Comparison of ENCODE assay signal across 12 mouse cellular contexts in the genomic region with DNA sequence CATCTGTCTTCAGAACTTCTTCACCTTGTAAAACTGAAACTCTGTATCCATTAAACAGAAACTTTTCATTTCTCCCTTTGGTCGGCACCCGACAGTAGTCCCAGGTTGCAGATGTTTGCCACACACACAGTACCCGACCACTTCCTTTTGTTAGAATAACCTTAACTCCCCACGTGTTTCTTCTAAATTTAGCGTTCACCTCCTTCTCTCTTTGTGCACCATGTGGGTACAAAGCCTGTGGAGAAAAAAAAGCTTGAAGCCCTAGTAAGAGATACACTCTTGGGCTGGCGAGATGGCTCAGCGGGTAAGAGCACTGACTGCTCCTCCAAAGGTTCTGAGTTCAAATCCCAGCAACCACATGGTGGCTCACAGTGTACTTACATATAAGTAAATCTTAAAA. TPM values are rescaled to one million over a fixed set of nuclear protein-coding genes. Genes with fewer than 3 reads are reported as not detected.
DNase-seq lines count a peak whose midpoint lies in the region; ATAC-seq and TF ChIP-seq lines count a peak whose summit lies in the region.
"Had no signal": no experiment of that assay in that cellular context is flagged by ENCODE, and none has a peak within 500 bp of the region (broad histone marks: within the 10 kb centered on the region; RNA-seq: fewer than 3 reads in every experiment).

No protein-coding gene starts in this region.

- H3K9me3 ChIP-seq in liver, embryonic 14.5 days (ENCODE audit: control insufficient read depth, low read length), result peaks cover 13% of the 10 kb centered on the region
- no peaks in the 10 kb centered on the region for H3K9me3 ChIP-seq in midbrain, embryonic 15.5 days
- no peaks in the 10 kb centered on the region for H3K9me3 ChIP-seq in lung, postnatal 0 days (ENCODE audit: low read length)
- H3K9me3 ChIP-seq: neural tube, embryonic 12.5 days had no signal

- H3K27me3 ChIP-seq in liver, embryonic 14.5 days (ENCODE audit: control insufficient read depth, insufficient read depth, low read length), result no peaks in the 10 kb centered on the region
- H3K27me3 ChIP-seq in spleen, adult 2 months (ENCODE audit: control insufficient read depth, insufficient read depth, low read length), result no peaks in the 10 kb centered on the region
- H3K27me3 ChIP-seq in midbrain, embryonic 15.5 days (replicated peaks), result no peaks in the 10 kb centered on the region
- H3K27me3 ChIP-seq in lung, postnatal 0 days (replicated peaks; ENCODE audit: insufficient read depth, low read length), result no peaks in the 10 kb centered on the region
- H3K27me3 ChIP-seq: neural tube, embryonic 12.5 days had no signal

- peak; percentile 88 for DNase-seq in 416B (ENCODE audit: low read depth)
- peak; percentile 91 to 92 for DNase-seq in CD8-positive naive resting alpha-beta T cell, adult 2 months (ENCODE audit: low read depth in 2 of 2, low spot score in 2 of 2)
- DNase-seq in liver, embryonic 14.5 days (ENCODE audit: low read depth in 3 of 3, low spot score in 3 of 3), result no peak
- peak; percentile 67 to 83 for DNase-seq in spleen, adult 2 months (ENCODE audit: low read depth in 1 of 2, low spot score in 2 of 2)
- DNase-seq in gastrocnemius, postnatal 25 days, result no peak
- DNase-seq in lung, postnatal 0 days (ENCODE audit: low spot score), result no peak
- DNase-seq: kidney, postnatal 36 days; right cerebral cortex, postnatal 14 days had no signal

- TF ChIP-seq CTCF in liver, embryonic 14.5 days (IDR thresholded peaks at IDR 0.05; ENCODE audit: low read depth), result no peak
- TF ChIP-seq CTCF in spleen, adult 2 months (IDR thresholded peaks at IDR 0.05; ENCODE audit: extremely low read depth, insufficient read depth, insufficient read length, insufficient replicate concordance), result no peak
- TF ChIP-seq CTCF in lung, postnatal 0 days (IDR thresholded peaks at IDR 0.05), result no peak

- H3K4me2 ChIP-seq in liver, embryonic 14.5 days (ENCODE audit: low read depth), result peak overlapping the region; percentile 68
- no peak overlapping the region for H3K4me2 ChIP-seq in midbrain, embryonic 15.5 days
- no peak overlapping the region for H3K4me2 ChIP-seq in lung, postnatal 0 days (replicated peaks; ENCODE audit: low read depth, low read length)
- H3K4me2 ChIP-seq: neural tube, embryonic 12.5 days had no signal

- no peak for TF ChIP-seq POLR2A in spleen, adult 2 months (IDR thresholded peaks at IDR 0.05; ENCODE audit: low read depth, low read length)

- H3K36me3 ChIP-seq in liver, embryonic 14.5 days (replicated peaks; ENCODE audit: control insufficient read depth, insufficient read depth, low read depth), result peaks cover 10% of the 10 kb centered on the region
- H3K36me3 ChIP-seq in spleen, adult 2 months (ENCODE audit: control insufficient read depth, insufficient read depth, low read length), result 0 out of 2 replicates have a peak, but pooled peaks cover 1% of the 10 kb centered on the region
- no peaks in the 10 kb centered on the region for H3K36me3 ChIP-seq in midbrain, embryonic 15.5 days (replicated peaks)
- no peaks in the 10 kb centered on the region for H3K36me3 ChIP-seq in lung, postnatal 0 days (ENCODE audit: insufficient read depth, low read length)
- H3K36me3 ChIP-seq: neural tube, embryonic 12.5 days had no signal

- H3K27ac ChIP-seq in liver, embryonic 14.5 days, result no peak overlapping the region; the same call in 1 of the 2 replicates
- H3K27ac ChIP-seq in spleen, adult 2 months (ENCODE audit: insufficient read depth, low read length), result peak overlapping the region; percentile 58; the same call in 1 of the 2 replicates
- no peak overlapping the region for H3K27ac ChIP-seq in midbrain, embryonic 15.5 days
- H3K27ac ChIP-seq in lung, postnatal 0 days (ENCODE audit: low read length), result no peak overlapping the region
- H3K27ac ChIP-seq: heart, adult 2 months; neural tube, embryonic 12.5 days had no signal

- ATAC-seq in liver, embryonic 14.5 days (ENCODE audit: insufficient read depth), result no peak
- ATAC-seq in midbrain, embryonic 15.5 days (replicated peaks), result no peak
- no peak for ATAC-seq in lung, postnatal 0 days
- ATAC-seq: hindbrain, embryonic 16.5 days had no signal

- H3K9ac ChIP-seq in liver, embryonic 14.5 days (replicated peaks), result 0 out of 2 replicates have a peak overlapping the region, but pooled peaks have one; percentile 38
- H3K9ac ChIP-seq in midbrain, embryonic 15.5 days, result no peak overlapping the region
- H3K9ac ChIP-seq in lung, postnatal 0 days (replicated peaks; ENCODE audit: low read depth), result no peak overlapping the region
- H3K9ac ChIP-seq: neural tube, embryonic 12.5 days had no signal

- WGBS in liver, embryonic 14.5 days (ENCODE audit: insufficient replicate concordance), result 27% methylated on average over 7 of the region's 7 CpGs
- 8% methylated on average over 7 of the region's 7 CpGs for WGBS in spleen, adult 2 months
- 90% methylated on average over 7 of the region's 7 CpGs for WGBS in midbrain, embryonic 15.5 days
- 73% methylated on average over 7 of the region's 7 CpGs for WGBS in lung, postnatal 0 days

- peak overlapping the region; percentile 29 to 53; a peak in 3 of 4 replicates for H3K4me3 ChIP-seq in liver, embryonic 14.5 days (ENCODE audit: insufficient read depth in 1 of 2, low read depth in 2 of 2, low read length in 2 of 2)
- no peak overlapping the region for H3K4me3 ChIP-seq in spleen, adult 2 months (ENCODE audit: extremely low read depth, insufficient read depth, insufficient read length)
- H3K4me3 ChIP-seq in midbrain, embryonic 15.5 days, result no peak overlapping the region
- no peak overlapping the region for H3K4me3 ChIP-seq in lung, postnatal 0 days (ENCODE audit: low read depth, low read length)
- H3K4me3 ChIP-seq: heart, adult 2 months; neural tube, embryonic 12.5 days had no signal

- H3K4me1 ChIP-seq in liver, embryonic 14.5 days (replicated peaks; ENCODE audit: control insufficient read depth in 2 of 2, insufficient read depth in 2 of 2, low read length in 1 of 2), result peaks cover 42 to 57% of the 10 kb centered on the region in 2 experiments
- H3K4me1 ChIP-seq in spleen, adult 2 months (ENCODE audit: control insufficient read depth, insufficient read depth, insufficient read length), result peaks cover 23% of the 10 kb centered on the region; the same call in 1 of the 2 replicates
- peaks cover 24% of the 10 kb centered on the region for H3K4me1 ChIP-seq in midbrain, embryonic 15.5 days
- no peaks in the 10 kb centered on the region for H3K4me1 ChIP-seq in lung, postnatal 0 days (ENCODE audit: insufficient read depth, low read depth, low read length)

- TF ChIP-seq EP300 in liver, embryonic 14.5 days (IDR thresholded peaks at IDR 0.05; ENCODE audit: low read depth), result peak; percentile 21; the same call in 1 of the 2 replicates
- TF ChIP-seq EP300 in lung, postnatal 0 days (IDR thresholded peaks at IDR 0.05), result no peak

RNA-seq across cellular contexts. Expression of a gene that starts 19.3 kb away (rescaled TPM):
- polyA plus RNA-seq in liver, embryonic 14.5 days (2012; rRNA removed), result 5.5 and 6.3 TPM in 2 replicates
- 3.5 and 4.5 TPM in 2 replicates for polyA plus RNA-seq in liver, embryonic 14.5 days (2014; fragmentation: Nextera tagmentation; extraction: Ambion mirVana)
- 19.3 and 24.3 TPM in 2 replicates for polyA plus RNA-seq in spleen, adult 2 months (2012; rRNA removed)
- 99.3 and 102 TPM in 2 replicates for polyA plus RNA-seq in midbrain, embryonic 15.5 days (2015; fragmentation: Nextera tagmentation; extraction: Ambion mirVana)
- total RNA-seq in gastrocnemius, postnatal 25 days (2021), result 1 to 10 TPM; 2.6 to 3.9 TPM
- 12.6 and 12.9 TPM in 2 replicates for polyA plus RNA-seq in lung, postnatal 0 days (2015; fragmentation: Nextera tagmentation; extraction: Ambion mirVana)

RNA-seq across cellular contexts. Expression of a gene that starts 19.7 kb away (rescaled TPM):
- 3.9 and 5.2 TPM in 2 replicates for polyA plus RNA-seq in liver, embryonic 14.5 days (2012; rRNA removed)
- 4.4 and 5.6 TPM in 2 replicates for polyA plus RNA-seq in liver, embryonic 14.5 days (2014; fragmentation: Nextera tagmentation; extraction: Ambion mirVana)
- 28.9 and 33.9 TPM in 2 replicates for polyA plus RNA-seq in spleen, adult 2 months (2012; rRNA removed)
- polyA plus RNA-seq in midbrain, embryonic 15.5 days (2015; fragmentation: Nextera tagmentation; extraction: Ambion mirVana), result 62.6 and 64.8 TPM in 2 replicates
- total RNA-seq in gastrocnemius, postnatal 25 days (2021), result 10 to 100 TPM; 14.7 to 16.1 TPM
- polyA plus RNA-seq in lung, postnatal 0 days (2015; fragmentation: Nextera tagmentation; extraction: Ambion mirVana), result 29.6 and 32.1 TPM in 2 replicates

RNA-seq across cellular contexts. Expression of a gene that starts 21.0 kb away (rescaled TPM):
- polyA plus RNA-seq in liver, embryonic 14.5 days (2012; rRNA removed), result 3.2 and 4.3 TPM in 2 replicates
- polyA plus RNA-seq in liver, embryonic 14.5 days (2014; fragmentation: Nextera tagmentation; extraction: Ambion mirVana), result 3.7 and 4.0 TPM in 2 replicates
- polyA plus RNA-seq in spleen, adult 2 months (2012; rRNA removed), result 19.1 and 19.2 TPM in 2 replicates
- 8.4 and 10.0 TPM in 2 replicates for polyA plus RNA-seq in midbrain, embryonic 15.5 days (2015; fragmentation: Nextera tagmentation; extraction: Ambion mirVana)
- total RNA-seq in gastrocnemius, postnatal 25 days (2021), result 1 to 10 TPM; 1.6 to 1.7 TPM
- polyA plus RNA-seq in lung, postnatal 0 days (2015; fragmentation: Nextera tagmentation; extraction: Ambion mirVana), result 2.7 and 3.7 TPM in 2 replicates

RNA-seq across cellular contexts. Expression of a gene that starts 29.8 kb away (rescaled TPM):
- polyA plus RNA-seq in liver, embryonic 14.5 days (2012; rRNA removed), result 35.7 and 49.0 TPM in 2 replicates
- 39.0 and 49.1 TPM in 2 replicates for polyA plus RNA-seq in liver, embryonic 14.5 days (2014; fragmentation: Nextera tagmentation; extraction: Ambion mirVana)
- 65.1 and 79.6 TPM in 2 replicates for polyA plus RNA-seq in spleen, adult 2 months (2012; rRNA removed)
- polyA plus RNA-seq in midbrain, embryonic 15.5 days (2015; fragmentation: Nextera tagmentation; extraction: Ambion mirVana), result 89.3 and 92.1 TPM in 2 replicates
- total RNA-seq in gastrocnemius, postnatal 25 days (2021), result 10 to 100 TPM; 64.6 to 68.1 TPM
- polyA plus RNA-seq in lung, postnatal 0 days (2015; fragmentation: Nextera tagmentation; extraction: Ambion mirVana), result 61.2 and 67.8 TPM in 2 replicates

RNA-seq across cellular contexts. Expression of a gene that starts 33.3 kb away (rescaled TPM):
- 24.3 and 29.1 TPM in 2 replicates for polyA plus RNA-seq in liver, embryonic 14.5 days (2012; rRNA removed)
- polyA plus RNA-seq in liver, embryonic 14.5 days (2014; fragmentation: Nextera tagmentation; extraction: Ambion mirVana), result 25.5 and 28.8 TPM in 2 replicates
- 344 and 382 TPM in 2 replicates for polyA plus RNA-seq in spleen, adult 2 months (2012; rRNA removed)
- 5.5 and 6.6 TPM in 2 replicates for polyA plus RNA-seq in midbrain, embryonic 15.5 days (2015; fragmentation: Nextera tagmentation; extraction: Ambion mirVana)
- 1 to 10 TPM; 6.2 to 8.7 TPM for total RNA-seq in gastrocnemius, postnatal 25 days (2021)
- polyA plus RNA-seq in lung, postnatal 0 days (2015; fragmentation: Nextera tagmentation; extraction: Ambion mirVana), result 50.4 and 53.1 TPM in 2 replicates

Comparison
In these comparisons a context has a peak if more than half of its experiments do, and no peak if none do; other contexts are left out.
1. DNase-seq: peak in 416B (single experiment), CD8-positive naive resting alpha-beta T cell, adult 2 months (2 of 2) and spleen, adult 2 months (2 of 2); none in liver, embryonic 14.5 days (0 of 3), gastrocnemius, postnatal 25 days (single experiment) and lung, postnatal 0 days (single experiment).
2. H3K4me3 ChIP-seq: peak in liver, embryonic 14.5 days (2 of 2); none in spleen, adult 2 months (single experiment), midbrain, embryonic 15.5 days (single experiment) and lung, postnatal 0 days (single experiment).